Mouse (Mus musculus) MEL (cell line): ENCODE data around the gene Atp5k. TPM values are rescaled to one million over a fixed set of nuclear protein-coding genes. Genes with fewer than 3 reads are reported as not detected.

Source experiments
- DNase-seq: peaks from one replicate; pipeline ENCODE4 v3.0.0; 2011; ENCODE audit warnings: low read depth, low spot score
- H3K27ac ChIP-seq: 2 replicates; pipeline ENCODE4 v1.5.1; 2012; ENCODE audit warnings: low read depth, mild to moderate bottlenecking, control low read depth, low read length, moderate library complexity; ENCODE audit not compliant: control insufficient read depth
- H3K27me3 ChIP-seq, 2 experiments: fragments of 150-350 bp in 1 of 2; sonication (generic) in 1 of 2; 2 replicates each; pipeline ENCODE4 v1.6.1; 2012; ENCODE audit warnings: low read length in 2 of 2, mild to moderate bottlenecking in 2 of 2, improper control_type of control experiment in 1 of 2, moderate library complexity in 1 of 2; ENCODE audit not compliant: insufficient read depth in 2 of 2, control insufficient read depth in 1 of 2
- H3K36me3 ChIP-seq, 2 experiments: 2 replicates each; pipeline ENCODE4 v1.6.1; 2012 to 2014; ENCODE audit warnings: low read length in 2 of 2, improper control_type of control experiment in 1 of 2, inconsistent platforms in 1 of 2, mild to moderate bottlenecking in 1 of 2; ENCODE audit not compliant: insufficient read depth in 2 of 2, control insufficient read depth in 1 of 2
- H3K4me1 ChIP-seq, 2 experiments: fragments of 150-350 bp in 1 of 2; sonication (generic) in 1 of 2; 2 replicates each; pipeline ENCODE4 v1.6.1; 2012; ENCODE audit warnings: low read length in 2 of 2, improper control_type of control experiment in 1 of 2, mild to moderate bottlenecking in 1 of 2; ENCODE audit not compliant: insufficient read depth in 2 of 2, control insufficient read depth in 1 of 2
- H3K4me3 ChIP-seq, 2 experiments: fragments of 150-350 bp in 1 of 2; sonication (generic) in 1 of 2; 2 replicates each; pipeline ENCODE4 v1.5.1; 2012; ENCODE audit warnings: low read depth in 2 of 2, low read length in 2 of 2, mild to moderate bottlenecking in 2 of 2, moderate library complexity in 2 of 2, control low read depth in 1 of 2, improper control_type of control experiment in 1 of 2; ENCODE audit not compliant: control insufficient read depth in 1 of 2, insufficient read depth in 1 of 2
- H3K79me2 ChIP-seq: 2 replicates; pipeline ENCODE4 v1.6.1; 2012; ENCODE audit warnings: mild to moderate bottlenecking, low read length, moderate library complexity; ENCODE audit not compliant: control insufficient read depth, poor library complexity, insufficient read depth
- H3K9ac ChIP-seq: 2 replicates; pipeline ENCODE4 v1.6.1; 2012; ENCODE audit warnings: low read depth, mild to moderate bottlenecking, control low read depth, low read length, moderate library complexity; ENCODE audit not compliant: control insufficient read depth, poor library complexity, severe bottlenecking
- H3K9me3 ChIP-seq: fragments of 150-350 bp; sonication (generic); replicated peaks from 2 replicates; pipeline ENCODE4 v1.6.1; 2012; ENCODE audit warnings: mild to moderate bottlenecking, low read length, improper control_type of control experiment, moderate library complexity; ENCODE audit not compliant: insufficient read depth
- BHLHE40 ChIP-seq: IDR thresholded peaks from 2 replicates; pipeline ENCODE4 v1.6.1; 2012; ENCODE audit warnings: low read depth, mild to moderate bottlenecking, inconsistent platforms, low read length, improper control_type of control experiment, borderline replicate concordance
- CHD2 ChIP-seq: IDR thresholded peaks from 2 replicates; pipeline ENCODE4 v1.6.1; 2011; ENCODE audit warnings: low read length, improper control_type of control experiment
- CTCF ChIP-seq, 3 experiments: IDR thresholded peaks in 2 of 3; conservative IDR thresholded peaks in 1 of 3; 2 replicates each; pipeline ENCODE4 v1.5.1; 2011 to 2012; ENCODE audit warnings: low read length in 3 of 3, low read depth in 2 of 3, mild to moderate bottlenecking in 2 of 3, improper control_type of control experiment in 1 of 3, inconsistent platforms in 1 of 3, mixed read lengths in 1 of 3, moderate library complexity in 1 of 3; ENCODE audit not compliant: control insufficient read depth in 1 of 3, insufficient read depth in 1 of 3, poor library complexity in 1 of 3, severe bottlenecking in 1 of 3
- EP300 ChIP-seq, 2 experiments: IDR thresholded peaks; 2 replicates each; pipeline ENCODE4 v1.6.1; 2011; ENCODE audit warnings: improper control_type of control experiment in 2 of 2, low read length in 2 of 2, low read depth in 1 of 2, mild to moderate bottlenecking in 1 of 2
- ETS1 ChIP-seq: IDR thresholded peaks from 2 replicates; pipeline ENCODE4 v1.6.1; 2012; ENCODE audit warnings: low read depth, mild to moderate bottlenecking, inconsistent platforms, low read length, improper control_type of control experiment, moderate library complexity
- GATA1 ChIP-seq: IDR thresholded peaks from 2 replicates; pipeline ENCODE4 v1.6.1; 2011; ENCODE audit warnings: low read depth, low read length, improper control_type of control experiment
- MAX ChIP-seq: IDR thresholded peaks from 2 replicates; pipeline ENCODE4 v1.6.1; 2011; ENCODE audit warnings: low read length, improper control_type of control experiment
- MEF2A ChIP-seq: IDR thresholded peaks from 2 replicates; pipeline ENCODE4 v1.6.1; 2014; ENCODE audit warnings: low read depth, mild to moderate bottlenecking, inconsistent platforms, low read length, improper control_type of control experiment; ENCODE audit not compliant: poor library complexity, insufficient replicate concordance, severe bottlenecking; ENCODE audit errors: extremely low read depth
- MXI1 ChIP-seq: IDR thresholded peaks from 2 replicates; pipeline ENCODE4 v1.6.1; 2011; ENCODE audit warnings: mild to moderate bottlenecking, low read depth, low read length, improper control_type of control experiment
- MYB ChIP-seq: IDR thresholded peaks from 2 replicates; pipeline ENCODE4 v1.6.1; 2011; ENCODE audit warnings: mild to moderate bottlenecking, low read depth, low read length, improper control_type of control experiment
- MYC ChIP-seq: IDR thresholded peaks from 2 replicates; pipeline ENCODE4 v1.6.1; 2011; ENCODE audit warnings: low read depth, mild to moderate bottlenecking, low read length, improper control_type of control experiment, moderate library complexity
- POLR2A ChIP-seq, 2 experiments: IDR thresholded peaks; 2 replicates each; pipeline ENCODE4 v1.6.1; 2011 to 2012; ENCODE audit warnings: low read length in 2 of 2, mild to moderate bottlenecking in 2 of 2, control low read depth in 1 of 2, improper control_type of control experiment in 1 of 2, low read depth in 1 of 2, moderate library complexity in 1 of 2; ENCODE audit not compliant: control insufficient read depth in 1 of 2, insufficient read depth in 1 of 2, poor library complexity in 1 of 2
- POLR2AphosphoS2 ChIP-seq: IDR thresholded peaks from 2 replicates; pipeline ENCODE4 v1.6.1; 2011; ENCODE audit warnings: low read length, improper control_type of control experiment
- RAD21 ChIP-seq: IDR thresholded peaks from 2 replicates; pipeline ENCODE4 v1.6.1; 2011; ENCODE audit warnings: mild to moderate bottlenecking, low read depth, low read length, improper control_type of control experiment
- TAL1 ChIP-seq: IDR thresholded peaks from 2 replicates; pipeline ENCODE4 v1.6.1; 2012; ENCODE audit warnings: mild to moderate bottlenecking, inconsistent platforms, low read length, moderate library complexity, mixed read lengths
- TBP ChIP-seq: IDR thresholded peaks from 2 replicates; pipeline ENCODE4 v1.8.0; 2011; ENCODE audit warnings: low read depth, low read length, improper control_type of control experiment
- USF1 ChIP-seq: IDR thresholded peaks from 2 replicates; pipeline ENCODE4 v1.6.1; 2014; ENCODE audit warnings: low read depth, mild to moderate bottlenecking, inconsistent platforms, low read length, improper control_type of control experiment, moderate library complexity
- ZC3H11A ChIP-seq: IDR thresholded peaks from 2 replicates; pipeline ENCODE4 v1.6.1; 2012; ENCODE audit warnings: low read depth, mild to moderate bottlenecking, inconsistent platforms, low read length, improper control_type of control experiment
- ZKSCAN1 ChIP-seq: IDR thresholded peaks from 2 replicates; pipeline ENCODE4 v1.6.1; 2012; ENCODE audit warnings: low read depth, mild to moderate bottlenecking, inconsistent platforms, low read length, improper control_type of control experiment, moderate library complexity
- ZMIZ1 ChIP-seq: IDR thresholded peaks from 2 replicates; pipeline ENCODE4 v1.6.1; 2012; ENCODE audit warnings: low read depth, mild to moderate bottlenecking, inconsistent platforms, low read length, improper control_type of control experiment, moderate library complexity
- ZNF384 ChIP-seq: IDR thresholded peaks from 2 replicates; pipeline ENCODE4 v1.6.1; 2012; ENCODE audit warnings: low read depth, mild to moderate bottlenecking, inconsistent platforms, low read length, improper control_type of control experiment
- polyA plus RNA-seq, 2 experiments: library from polyadenylated mRNA; stranded (reverse) in 1 of 2; unstranded in 1 of 2; fragments of >175 nt in 1 of 2; fragments of >200 nt in 1 of 2; gene quantifications; 2 replicates each; pipeline versions ENCODE4 v1.2.1 to v1.2.4; 2012; ENCODE audit warnings: low replicate concordance in 2 of 2, low read depth in 1 of 2; ENCODE audit not compliant: insufficient read length in 2 of 2, insufficient read depth in 1 of 2, missing spikeins in 1 of 2
- total RNA-seq: library from RNA; depleted of rRNA; stranded (reverse); fragments of 300-350 nt; gene quantifications from 2 replicates; pipeline ENCODE4 v1.2.3, GENCODE M21; 2012

The Atp5k gene
- total and polyA plus RNA-seq, 3 experiments, result 329 to 801 TPM; not detected in 1

GRCm38 (mm10) chr5:108450837-108451540 lies 16.7 kb upstream of the Atp5k start:
- H3K4me3 ChIP-seq, result no peak overlapping the region

GRCm38 (mm10) chr5:108448785-108449668 lies 14.8 kb upstream of the Atp5k start, which contains the start of gene Mfsd7a:
Gene Mfsd7a, minus strand, starts transcription at chr5:108448891.
- H3K4me1 ChIP-seq, result no peaks in the 10 kb centered on the region
- no peak for DNase-seq
- H3K36me3 ChIP-seq, result no peaks in the 10 kb centered on the region
- no peak within 1 kb of the TSS for H3K9ac ChIP-seq
- H3K4me3 ChIP-seq, result no peak within 1 kb of the TSS
- no peak within 1 kb of the TSS for H3K27ac ChIP-seq
- H3K27me3 ChIP-seq, result no peaks in the 10 kb centered on the region
- TF ChIP-seq GATA1, result no peak
- TF ChIP-seq USF1, result no peak
- TF ChIP-seq CHD2, result no peak
- no peak for TF ChIP-seq ZNF384
- TF ChIP-seq ZC3H11A, result no peak
- no peak for TF ChIP-seq ETS1
- TF ChIP-seq ZMIZ1, result no peak
- no peak for TF ChIP-seq TBP
- no peak for TF ChIP-seq BHLHE40
- no peak for TF ChIP-seq POLR2A (IDR thresholded peaks at IDR 0.05; ENCODE audit: control insufficient read depth in 1 of 2, insufficient read depth in 1 of 2, low read depth in 1 of 2, low read length in 2 of 2, poor library complexity in 1 of 2)
- TF ChIP-seq POLR2AphosphoS2, result no peak
- TF ChIP-seq MAX, result no peak
- no peaks in the 10 kb centered on the region for H3K79me2 ChIP-seq
- H3K9me3 ChIP-seq, result no peaks in the 10 kb centered on the region

More at GRCm38 (mm10) chr5:108450837-108451540, 16.7 kb upstream of the Atp5k start:
- TF ChIP-seq ZKSCAN1, result no peak
- TF ChIP-seq CHD2, result no peak
- no peak for TF ChIP-seq RAD21
- TF ChIP-seq MEF2A, result no peak
- TF ChIP-seq MYB, result no peak
- TF ChIP-seq ZNF384, result no peak
- TF ChIP-seq EP300 (IDR thresholded peaks at IDR 0.05; ENCODE audit: low read depth in 1 of 2, low read length in 2 of 2), result no peak
- no peak for TF ChIP-seq MYC
- TF ChIP-seq TAL1, result no peak
- TF ChIP-seq CTCF (IDR thresholded peaks at IDR 0.05 in 2 of 3, conservative IDR thresholded peaks at IDR 0.05 in 1 of 3; ENCODE audit: control insufficient read depth in 1 of 3, insufficient read depth in 1 of 3, low read depth in 2 of 3, low read length in 3 of 3, poor library complexity in 1 of 3, severe bottlenecking in 1 of 3), result no peak
- TF ChIP-seq BHLHE40, result no peak
- TF ChIP-seq MXI1, result no peak
- Histone ChIP-seq H3K79me2 (no peaks in the 10 kb centered on the region), H3K27me3 (no peaks in the 10 kb centered on the region), H3K4me1 (no peaks in the 10 kb centered on the region), H3K36me3 (no peaks in the 10 kb centered on the region), H3K9ac (no peak overlapping the region), H3K27ac (no peak overlapping the region), H3K9me3 (no peaks in the 10 kb centered on the region)
- DNase-seq, result no peak
